Mouse (Mus musculus) MEL (cell line): ENCODE measurements around the gene Rnf5. TPM values are rescaled to one million over a fixed set of nuclear protein-coding genes. Genes with fewer than 3 reads are reported as not detected.

Experiments
- DNase-seq: peaks from one replicate; pipeline ENCODE4 v3.0.0; 2011; ENCODE audit warnings: low read depth, low spot score
- H3K27ac ChIP-seq: 2 replicates; pipeline ENCODE4 v1.5.1; 2012; ENCODE audit warnings: low read depth, mild to moderate bottlenecking, control low read depth, low read length, moderate library complexity; ENCODE audit not compliant: control insufficient read depth
- H3K27me3 ChIP-seq, 2 experiments: fragments of 150-350 bp in 1 of 2; sonication (generic) in 1 of 2; 2 replicates each; pipeline ENCODE4 v1.6.1; 2012; ENCODE audit warnings: low read length in 2 of 2, mild to moderate bottlenecking in 2 of 2, improper control_type of control experiment in 1 of 2, moderate library complexity in 1 of 2; ENCODE audit not compliant: insufficient read depth in 2 of 2, control insufficient read depth in 1 of 2
- H3K36me3 ChIP-seq, 2 experiments: 2 replicates each; pipeline ENCODE4 v1.6.1; 2012 to 2014; ENCODE audit warnings: low read length in 2 of 2, improper control_type of control experiment in 1 of 2, inconsistent platforms in 1 of 2, mild to moderate bottlenecking in 1 of 2; ENCODE audit not compliant: insufficient read depth in 2 of 2, control insufficient read depth in 1 of 2
- H3K4me1 ChIP-seq, 2 experiments: fragments of 150-350 bp in 1 of 2; sonication (generic) in 1 of 2; 2 replicates each; pipeline ENCODE4 v1.6.1; 2012; ENCODE audit warnings: low read length in 2 of 2, improper control_type of control experiment in 1 of 2, mild to moderate bottlenecking in 1 of 2; ENCODE audit not compliant: insufficient read depth in 2 of 2, control insufficient read depth in 1 of 2
- H3K4me3 ChIP-seq, 2 experiments: fragments of 150-350 bp in 1 of 2; sonication (generic) in 1 of 2; 2 replicates each; pipeline ENCODE4 v1.5.1; 2012; ENCODE audit warnings: low read depth in 2 of 2, low read length in 2 of 2, mild to moderate bottlenecking in 2 of 2, moderate library complexity in 2 of 2, control low read depth in 1 of 2, improper control_type of control experiment in 1 of 2; ENCODE audit not compliant: control insufficient read depth in 1 of 2, insufficient read depth in 1 of 2
- H3K79me2 ChIP-seq: 2 replicates; pipeline ENCODE4 v1.6.1; 2012; ENCODE audit warnings: mild to moderate bottlenecking, low read length, moderate library complexity; ENCODE audit not compliant: control insufficient read depth, poor library complexity, insufficient read depth
- H3K9ac ChIP-seq: 2 replicates; pipeline ENCODE4 v1.6.1; 2012; ENCODE audit warnings: low read depth, mild to moderate bottlenecking, control low read depth, low read length, moderate library complexity; ENCODE audit not compliant: control insufficient read depth, poor library complexity, severe bottlenecking
- H3K9me3 ChIP-seq: fragments of 150-350 bp; sonication (generic); replicated peaks from 2 replicates; pipeline ENCODE4 v1.6.1; 2012; ENCODE audit warnings: mild to moderate bottlenecking, low read length, improper control_type of control experiment, moderate library complexity; ENCODE audit not compliant: insufficient read depth
- CHD2 ChIP-seq: IDR thresholded peaks from 2 replicates; pipeline ENCODE4 v1.6.1; 2011; ENCODE audit warnings: low read length, improper control_type of control experiment
- CTCF ChIP-seq, 3 experiments: IDR thresholded peaks in 2 of 3; conservative IDR thresholded peaks in 1 of 3; 2 replicates each; pipeline ENCODE4 v1.5.1; 2011 to 2012; ENCODE audit warnings: low read length in 3 of 3, low read depth in 2 of 3, mild to moderate bottlenecking in 2 of 3, improper control_type of control experiment in 1 of 3, inconsistent platforms in 1 of 3, mixed read lengths in 1 of 3, moderate library complexity in 1 of 3; ENCODE audit not compliant: control insufficient read depth in 1 of 3, insufficient read depth in 1 of 3, poor library complexity in 1 of 3, severe bottlenecking in 1 of 3
- EP300 ChIP-seq, 2 experiments: IDR thresholded peaks; 2 replicates each; pipeline ENCODE4 v1.6.1; 2011; ENCODE audit warnings: improper control_type of control experiment in 2 of 2, low read length in 2 of 2, low read depth in 1 of 2, mild to moderate bottlenecking in 1 of 2
- ETS1 ChIP-seq: IDR thresholded peaks from 2 replicates; pipeline ENCODE4 v1.6.1; 2012; ENCODE audit warnings: low read depth, mild to moderate bottlenecking, inconsistent platforms, low read length, improper control_type of control experiment, moderate library complexity
- GABPA ChIP-seq: IDR thresholded peaks from 2 replicates; pipeline ENCODE4 v1.6.1; 2012; ENCODE audit warnings: low read depth, mild to moderate bottlenecking, inconsistent platforms, low read length, improper control_type of control experiment, moderate library complexity
- GATA1 ChIP-seq: IDR thresholded peaks from 2 replicates; pipeline ENCODE4 v1.6.1; 2011; ENCODE audit warnings: low read depth, low read length, improper control_type of control experiment
- HCFC1 ChIP-seq: IDR thresholded peaks from 2 replicates; pipeline ENCODE4 v1.6.1; 2012; ENCODE audit warnings: low read depth, mild to moderate bottlenecking, inconsistent platforms, low read length, improper control_type of control experiment, moderate library complexity
- KAT2A ChIP-seq: conservative IDR thresholded peaks from 2 replicates; pipeline ENCODE4 v1.6.1; 2012; ENCODE audit warnings: low read depth, low read length, improper control_type of control experiment, inconsistent platforms
- MAZ ChIP-seq: IDR thresholded peaks from 2 replicates; pipeline ENCODE4 v1.6.1; 2012; ENCODE audit warnings: low read depth, mild to moderate bottlenecking, inconsistent platforms, low read length, improper control_type of control experiment
- MEF2A ChIP-seq: IDR thresholded peaks from 2 replicates; pipeline ENCODE4 v1.6.1; 2014; ENCODE audit warnings: low read depth, mild to moderate bottlenecking, inconsistent platforms, low read length, improper control_type of control experiment; ENCODE audit not compliant: poor library complexity, insufficient replicate concordance, severe bottlenecking; ENCODE audit errors: extremely low read depth
- MXI1 ChIP-seq: IDR thresholded peaks from 2 replicates; pipeline ENCODE4 v1.6.1; 2011; ENCODE audit warnings: mild to moderate bottlenecking, low read depth, low read length, improper control_type of control experiment
- MYC ChIP-seq: IDR thresholded peaks from 2 replicates; pipeline ENCODE4 v1.6.1; 2011; ENCODE audit warnings: low read depth, mild to moderate bottlenecking, low read length, improper control_type of control experiment, moderate library complexity
- POLR2A ChIP-seq, 2 experiments: IDR thresholded peaks; 2 replicates each; pipeline ENCODE4 v1.6.1; 2011 to 2012; ENCODE audit warnings: low read length in 2 of 2, mild to moderate bottlenecking in 2 of 2, control low read depth in 1 of 2, improper control_type of control experiment in 1 of 2, low read depth in 1 of 2, moderate library complexity in 1 of 2; ENCODE audit not compliant: control insufficient read depth in 1 of 2, insufficient read depth in 1 of 2, poor library complexity in 1 of 2
- RAD21 ChIP-seq: IDR thresholded peaks from 2 replicates; pipeline ENCODE4 v1.6.1; 2011; ENCODE audit warnings: mild to moderate bottlenecking, low read depth, low read length, improper control_type of control experiment
- TAL1 ChIP-seq: IDR thresholded peaks from 2 replicates; pipeline ENCODE4 v1.6.1; 2012; ENCODE audit warnings: mild to moderate bottlenecking, inconsistent platforms, low read length, moderate library complexity, mixed read lengths
- ZMIZ1 ChIP-seq: IDR thresholded peaks from 2 replicates; pipeline ENCODE4 v1.6.1; 2012; ENCODE audit warnings: low read depth, mild to moderate bottlenecking, inconsistent platforms, low read length, improper control_type of control experiment, moderate library complexity
- polyA plus RNA-seq, 2 experiments: library from polyadenylated mRNA; stranded (reverse) in 1 of 2; unstranded in 1 of 2; fragments of >175 nt in 1 of 2; fragments of >200 nt in 1 of 2; gene quantifications; 2 replicates each; pipeline versions ENCODE4 v1.2.1 to v1.2.4; 2012; ENCODE audit warnings: low replicate concordance in 2 of 2, low read depth in 1 of 2; ENCODE audit not compliant: insufficient read length in 2 of 2, insufficient read depth in 1 of 2, missing spikeins in 1 of 2
- total RNA-seq: library from RNA; depleted of rRNA; stranded (reverse); fragments of 300-350 nt; gene quantifications from 2 replicates; pipeline ENCODE4 v1.2.3, GENCODE M21; 2012

Gene Rnf5
- total and polyA plus RNA-seq, 3 experiments: 24.8 to 85.1 TPM; not detected in 1

DNA sequence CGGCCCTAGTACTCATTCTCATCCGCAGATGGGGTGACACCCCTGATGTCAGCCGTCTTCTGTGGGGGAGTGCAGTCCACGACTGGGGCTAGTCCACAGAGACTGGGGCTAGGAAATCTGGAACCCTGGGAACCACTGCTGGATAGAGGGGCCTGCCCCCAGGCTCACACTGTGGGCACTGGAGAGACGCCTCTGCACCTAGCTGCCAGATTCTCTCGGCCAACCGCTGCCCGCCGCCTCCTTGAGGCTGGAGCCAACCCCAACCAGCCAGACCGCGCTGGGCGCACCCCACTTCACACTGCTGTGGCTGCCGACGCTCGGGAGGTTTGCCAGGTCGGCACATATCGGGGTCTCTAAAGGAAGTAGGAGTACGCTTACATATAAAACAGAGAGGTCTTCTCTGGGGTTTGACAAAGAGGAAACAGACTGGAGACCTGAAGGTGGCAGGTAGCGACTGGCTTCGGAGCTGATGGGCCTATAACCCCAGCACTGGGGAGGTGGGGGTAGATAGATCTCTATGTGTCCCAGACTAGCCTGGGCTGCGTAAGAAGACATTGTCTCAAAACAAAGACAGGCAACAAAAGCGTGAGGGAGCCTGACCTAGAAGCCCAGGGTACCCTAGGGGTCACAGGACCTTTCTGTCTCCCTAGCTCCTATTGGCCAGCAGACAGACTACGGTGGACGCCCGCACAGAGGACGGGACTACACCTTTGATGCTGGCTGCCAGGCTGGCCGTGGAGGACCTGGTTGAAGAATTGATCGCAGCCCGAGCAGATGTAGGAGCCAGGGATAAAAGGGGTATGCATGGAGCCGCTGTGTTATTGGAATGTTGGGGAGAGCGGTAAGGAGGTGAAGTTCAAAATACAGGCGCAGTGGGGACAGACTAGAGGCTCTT, 17.4 kb downstream of the Rnf5 start:
- Histone ChIP-seq H3K9ac (peak overlapping the region; percentile 92), H3K4me1 (peaks cover 8 to 30% of the 10 kb centered on the region in 2 experiments)
- no peak for TF ChIP-seq ZMIZ1
- TF ChIP-seq MAZ: no peak
- TF ChIP-seq CTCF (IDR thresholded peaks at IDR 0.05 in 2 of 3, conservative IDR thresholded peaks at IDR 0.05 in 1 of 3; ENCODE audit: control insufficient read depth in 1 of 3, insufficient read depth in 1 of 3, low read depth in 2 of 3, low read length in 3 of 3, poor library complexity in 1 of 3, severe bottlenecking in 1 of 3): no peak
- TF ChIP-seq POLR2A (IDR thresholded peaks at IDR 0.05; ENCODE audit: control insufficient read depth in 1 of 2, insufficient read depth in 1 of 2, low read depth in 1 of 2, low read length in 2 of 2, poor library complexity in 1 of 2): no peak
- TF ChIP-seq ETS1: no peak
- TF ChIP-seq MEF2A: no peak
- TF ChIP-seq GATA1: no peak
- no peak for TF ChIP-seq CHD2
- no peak for TF ChIP-seq RAD21
- no peak for TF ChIP-seq GABPA
- no peak for TF ChIP-seq HCFC1

DNA sequence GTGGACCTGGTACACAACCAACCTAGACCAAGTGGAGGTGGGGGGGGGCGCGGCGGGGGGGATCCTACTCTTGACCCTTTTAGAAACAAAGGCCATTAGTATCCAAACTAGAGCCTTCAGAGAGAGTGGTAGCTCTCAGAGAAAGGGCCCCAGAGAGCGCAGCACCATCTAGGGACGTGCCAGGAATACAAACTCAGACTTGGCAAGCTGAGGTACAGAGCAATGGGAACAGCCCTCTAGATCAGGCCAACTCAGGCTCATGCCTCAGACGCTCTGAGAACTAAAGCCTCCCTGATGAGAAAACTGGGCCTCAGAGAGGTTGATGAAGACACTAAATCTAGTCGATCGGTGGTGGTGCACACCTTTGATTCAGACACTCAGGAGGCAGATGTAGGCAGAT, 18.4 kb downstream of the Rnf5 start:
- Histone ChIP-seq H3K4me1 (peaks cover 7 to 21% of the 10 kb centered on the region in 2 experiments), H3K79me2 (peaks cover 9% of the 10 kb centered on the region; the same call in 1 of the 2 replicates), H3K27ac (no peak overlapping the region), H3K9ac (no peak overlapping the region), H3K36me3 (peaks cover 0 to 18% of the 10 kb centered on the region in 2 experiments; a peak in 2 of 4 replicates), H3K27me3 (no peaks in the 10 kb centered on the region)
- no peak for DNase-seq
- TF ChIP-seq EP300 (IDR thresholded peaks at IDR 0.05; ENCODE audit: low read depth in 1 of 2, low read length in 2 of 2) (no peak), TAL1 (no peak), POLR2A (IDR thresholded peaks at IDR 0.05; ENCODE audit: control insufficient read depth in 1 of 2, insufficient read depth in 1 of 2, low read depth in 1 of 2, low read length in 2 of 2, poor library complexity in 1 of 2) (no peak), MEF2A (no peak), RAD21 (no peak), MXI1 (no peak), ETS1 (no peak), GATA1 (no peak), MYC (no peak), KAT2A (no peak)
- TF ChIP-seq, all 39 proteins: peak for 0
- H3K9me3 ChIP-seq: no peaks in the 10 kb centered on the region
- no peak overlapping the region for H3K4me3 ChIP-seq

More for the DNA sequence above, 17.4 kb downstream of the Rnf5 start:
- Histone ChIP-seq H3K9me3 (no peaks in the 10 kb centered on the region), H3K27me3 (no peaks in the 10 kb centered on the region), H3K27ac (no peak overlapping the region), H3K36me3 (peaks cover 0 to 24% of the 10 kb centered on the region in 2 experiments; a peak in 2 of 4 replicates), H3K79me2 (peaks cover 9% of the 10 kb centered on the region; the same call in 1 of the 2 replicates), H3K4me3 (peak overlapping the region; percentile 92 to 99)
- DNase-seq: no peak
